Mouse (Mus musculus): Measurements from ENCODE around the gene Clcnka.

The Clcnka gene

GRCm38 (mm10) chr4:141420886-141421285 is 22.4 kb upstream of the Clcnka start:
- DNase-seq, result no peak

- DNase-seq, result no peak
Observed at GRCm38 (mm10) chr4:141420192-141420829, 21.8 kb upstream of the Clcnka start, which contains the start of gene Hspb7. Gene Hspb7, plus strand, starts transcription at chr4:141420779.

GRCm38 (mm10) chr4:141419398-141420191 is 21.1 kb upstream of the Clcnka start:
- DNase-seq, result peak; percentile 43

- no peak for DNase-seq
Observed at GRCm38 (mm10) chr4:141415924-141416323, 17.4 kb upstream of the Clcnka start, which contains the start of gene Clcnkb. Gene Clcnkb, minus strand, starts transcription at chr4:141416014.

GRCm38 (mm10) chr4:141411430-141411992 is 13.0 kb upstream of the Clcnka start:
- DNase-seq, result no peak

GRCm38 (mm10) chr4:141408577-141408976 is 10.1 kb upstream of the Clcnka start:
- DNase-seq, result no peak

- peak; percentile 82 for DNase-seq
Observed at GRCm38 (mm10) chr4:141406516-141407299, 8.2 kb upstream of the Clcnka start.

GRCm38 (mm10) chr4:141405314-141405622 is 6.7 kb upstream of the Clcnka start:
- no peak for DNase-seq

GRCm38 (mm10) chr4:141404518-141405313 is 6.2 kb upstream of the Clcnka start:
- peak; percentile 92 for DNase-seq

GRCm38 (mm10) chr4:141400171-141400570 is 1.6 kb upstream of the Clcnka start:
- no peak for DNase-seq

GRCm38 (mm10) chr4:141397861-141398260 is 663 bp downstream of the Clcnka start:
- DNase-seq, result no peak

- peak; percentile 35 for DNase-seq
Observed at GRCm38 (mm10) chr4:141394751-141395150, 3.8 kb downstream of the Clcnka start.

- DNase-seq, result no peak
Observed at GRCm38 (mm10) chr4:141391293-141391692, 7.2 kb downstream of the Clcnka start.

GRCm38 (mm10) chr4:141389366-141390150 is 9.0 kb downstream of the Clcnka start:
- no peak for DNase-seq

GRCm38 (mm10) chr4:141387933-141388332 is 10.6 kb downstream of the Clcnka start:
- DNase-seq, result no peak

GRCm38 (mm10) chr4:141387093-141387784 is 11.3 kb downstream of the Clcnka start:
- peak; percentile 84 for DNase-seq

GRCm38 (mm10) chr4:141386150-141386549 is 12.4 kb downstream of the Clcnka start:
- DNase-seq, result no peak

- peak; percentile 69 for DNase-seq
Observed at GRCm38 (mm10) chr4:141385275-141385674, 13.2 kb downstream of the Clcnka start.

- DNase-seq, result peak; percentile 48
Observed at GRCm38 (mm10) chr4:141382406-141382805, 16.1 kb downstream of the Clcnka start.

- DNase-seq, result no peak
Observed at GRCm38 (mm10) chr4:141379674-141380073, 18.9 kb downstream of the Clcnka start.

- DNase-seq, result no peak
Observed at GRCm38 (mm10) chr4:141372426-141372825, 26.1 kb downstream of the Clcnka start.

Measured in lung, postnatal 10 days (tissue).